Mouse (Mus musculus): Measurements from ENCODE around the gene Mapk1ip1.

DNA sequence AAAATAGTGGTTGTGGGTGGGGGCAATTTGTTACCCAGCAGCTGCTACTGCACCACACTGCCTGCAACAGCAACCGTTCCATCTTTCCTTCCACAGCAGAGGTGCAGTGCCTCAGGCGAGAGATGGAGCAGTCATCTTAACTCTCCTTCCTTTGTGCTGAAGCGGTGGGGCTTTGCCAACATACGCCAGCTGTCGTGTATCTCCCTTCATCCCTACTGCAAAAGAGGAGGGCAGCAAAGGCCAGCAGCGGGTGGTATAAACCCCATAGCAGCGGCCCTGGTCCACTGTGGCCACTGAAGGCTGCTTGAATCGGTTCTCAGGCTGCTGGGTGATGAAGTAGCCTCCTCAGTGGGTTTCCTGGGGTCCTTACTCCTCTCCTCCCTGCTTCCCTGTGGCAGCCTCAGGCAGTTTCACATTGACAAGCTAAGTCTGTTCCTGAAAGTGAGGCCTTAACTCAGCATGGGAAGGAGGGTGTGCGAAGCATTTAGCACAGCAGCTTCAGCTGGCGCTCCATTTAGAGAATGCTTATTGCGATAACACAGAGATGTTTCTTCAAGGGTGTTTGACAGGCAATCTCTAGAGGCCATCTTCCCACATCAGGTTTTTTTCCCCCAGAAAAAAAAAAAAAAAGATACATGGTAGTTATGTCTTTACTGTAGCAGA is 32.7 kb downstream of the Mapk1ip1 start:
- TF ChIP-seq CTCF (IDR thresholded peaks at IDR 0.05; ENCODE audit: low read depth, low read length): no peak
- no peak for TF ChIP-seq GATA1 (IDR thresholded peaks at IDR 0.05; ENCODE audit: borderline replicate concordance, low read length)
